Mouse (Mus musculus) heart, adult 2 months (tissue): Measurements from ENCODE around the gene Gm8127. TPM values are rescaled to one million over a fixed set of nuclear protein-coding genes. Genes with fewer than 3 reads are reported as not detected.

Experiments used
- polyA plus RNA-seq: library from polyadenylated mRNA; depleted of rRNA; stranded (reverse); fragments of >200 nt; gene quantifications from 2 replicates; pipeline ENCODE4 v1.2.3, GENCODE M21; 2012; rRNA removed
- total RNA-seq, 2 experiments: library from RNA; stranded (reverse); gene quantifications; 2 replicates each; pipeline ENCODE4 v1.2.3; 2021

Gm8127 gene
- total and polyA plus RNA-seq, 3 experiments: not detected

Other genes with a start within 250 kb of the Gm8127 start
- not detected for gene Gm8094, start 217.2 kb downstream of the Gm8127 start, total RNA-seq
- not detected in 2 replicates for gene Gm8094, start 217.2 kb downstream of the Gm8127 start, polyA plus RNA-seq
- not detected for gene Gm8104, start 193.2 kb downstream of the Gm8127 start, total RNA-seq
- gene Gm8104, start 193.2 kb downstream of the Gm8127 start, polyA plus RNA-seq: not detected in 2 replicates
- gene Gm7233, start 114.0 kb downstream of the Gm8127 start, total RNA-seq: not detected
- not detected in 2 replicates for gene Gm7233, start 114.0 kb downstream of the Gm8127 start, polyA plus RNA-seq
- gene Gm8122, start 58.5 kb downstream of the Gm8127 start, total RNA-seq: not detected
- gene Gm8122, start 58.5 kb downstream of the Gm8127 start, polyA plus RNA-seq: not detected in 2 replicates
- not detected for gene Gm8126, start 35.2 kb downstream of the Gm8127 start, total RNA-seq
- gene Gm8126, start 35.2 kb downstream of the Gm8127 start, polyA plus RNA-seq: not detected in 2 replicates
- gene Gm9732, start 18.8 kb downstream of the Gm8127 start, total RNA-seq: not detected
- not detected in 2 replicates for gene Gm9732, start 18.8 kb downstream of the Gm8127 start, polyA plus RNA-seq
- not detected for gene 1700001F09Rik, start 54.0 kb upstream of the Gm8127 start, total RNA-seq
- not detected in 2 replicates for gene 1700001F09Rik, start 54.0 kb upstream of the Gm8127 start, polyA plus RNA-seq
- not detected for gene Gm8138, start 122.5 kb upstream of the Gm8127 start, total RNA-seq
- not detected in 2 replicates for gene Gm8138, start 122.5 kb upstream of the Gm8127 start, polyA plus RNA-seq
- not detected for gene Gm5799, start 249.7 kb upstream of the Gm8127 start, total RNA-seq
- gene Gm5799, start 249.7 kb upstream of the Gm8127 start, polyA plus RNA-seq: not detected in 2 replicates